Mouse (Mus musculus) MEL (cell line): ENCODE results near the gene Gm12248. TPM values are rescaled to one million over a fixed set of nuclear protein-coding genes. Genes with fewer than 3 reads are reported as not detected.

Experiments
- DNase-seq: peaks from one replicate; pipeline ENCODE4 v3.0.0; 2011; ENCODE audit warnings: low read depth, low spot score
- H3K27ac ChIP-seq: 2 replicates; pipeline ENCODE4 v1.5.1; 2012; ENCODE audit warnings: low read depth, mild to moderate bottlenecking, control low read depth, low read length, moderate library complexity; ENCODE audit not compliant: control insufficient read depth
- H3K27me3 ChIP-seq, 2 experiments: fragments of 150-350 bp in 1 of 2; sonication (generic) in 1 of 2; 2 replicates each; pipeline ENCODE4 v1.6.1; 2012; ENCODE audit warnings: low read length in 2 of 2, mild to moderate bottlenecking in 2 of 2, improper control_type of control experiment in 1 of 2, moderate library complexity in 1 of 2; ENCODE audit not compliant: insufficient read depth in 2 of 2, control insufficient read depth in 1 of 2
- H3K36me3 ChIP-seq, 2 experiments: 2 replicates each; pipeline ENCODE4 v1.6.1; 2012 to 2014; ENCODE audit warnings: low read length in 2 of 2, improper control_type of control experiment in 1 of 2, inconsistent platforms in 1 of 2, mild to moderate bottlenecking in 1 of 2; ENCODE audit not compliant: insufficient read depth in 2 of 2, control insufficient read depth in 1 of 2
- H3K4me1 ChIP-seq, 2 experiments: fragments of 150-350 bp in 1 of 2; sonication (generic) in 1 of 2; 2 replicates each; pipeline ENCODE4 v1.6.1; 2012; ENCODE audit warnings: low read length in 2 of 2, improper control_type of control experiment in 1 of 2, mild to moderate bottlenecking in 1 of 2; ENCODE audit not compliant: insufficient read depth in 2 of 2, control insufficient read depth in 1 of 2
- H3K4me3 ChIP-seq, 2 experiments: fragments of 150-350 bp in 1 of 2; sonication (generic) in 1 of 2; 2 replicates each; pipeline ENCODE4 v1.5.1; 2012; ENCODE audit warnings: low read depth in 2 of 2, low read length in 2 of 2, mild to moderate bottlenecking in 2 of 2, moderate library complexity in 2 of 2, control low read depth in 1 of 2, improper control_type of control experiment in 1 of 2; ENCODE audit not compliant: control insufficient read depth in 1 of 2, insufficient read depth in 1 of 2
- H3K79me2 ChIP-seq: 2 replicates; pipeline ENCODE4 v1.6.1; 2012; ENCODE audit warnings: mild to moderate bottlenecking, low read length, moderate library complexity; ENCODE audit not compliant: control insufficient read depth, poor library complexity, insufficient read depth
- H3K9ac ChIP-seq: 2 replicates; pipeline ENCODE4 v1.6.1; 2012; ENCODE audit warnings: low read depth, mild to moderate bottlenecking, control low read depth, low read length, moderate library complexity; ENCODE audit not compliant: control insufficient read depth, poor library complexity, severe bottlenecking
- H3K9me3 ChIP-seq: fragments of 150-350 bp; sonication (generic); replicated peaks from 2 replicates; pipeline ENCODE4 v1.6.1; 2012; ENCODE audit warnings: mild to moderate bottlenecking, low read length, improper control_type of control experiment, moderate library complexity; ENCODE audit not compliant: insufficient read depth
- CHD1 ChIP-seq: IDR thresholded peaks from 2 replicates; pipeline ENCODE4 v1.6.1; 2012; ENCODE audit warnings: low read depth, mild to moderate bottlenecking, inconsistent platforms, low read length, improper control_type of control experiment
- CHD2 ChIP-seq: IDR thresholded peaks from 2 replicates; pipeline ENCODE4 v1.6.1; 2011; ENCODE audit warnings: low read length, improper control_type of control experiment
- CTCF ChIP-seq, 3 experiments: IDR thresholded peaks in 2 of 3; conservative IDR thresholded peaks in 1 of 3; 2 replicates each; pipeline ENCODE4 v1.5.1; 2011 to 2012; ENCODE audit warnings: low read length in 3 of 3, low read depth in 2 of 3, mild to moderate bottlenecking in 2 of 3, improper control_type of control experiment in 1 of 3, inconsistent platforms in 1 of 3, mixed read lengths in 1 of 3, moderate library complexity in 1 of 3; ENCODE audit not compliant: control insufficient read depth in 1 of 3, insufficient read depth in 1 of 3, poor library complexity in 1 of 3, severe bottlenecking in 1 of 3
- E2F4 ChIP-seq: IDR thresholded peaks from 2 replicates; pipeline ENCODE4 v1.6.1; 2011; ENCODE audit warnings: low read depth, low read length, improper control_type of control experiment, borderline replicate concordance
- ELF1 ChIP-seq: IDR thresholded peaks from 2 replicates; pipeline ENCODE4 v1.6.1; 2014; ENCODE audit warnings: low read depth, mild to moderate bottlenecking, inconsistent platforms, low read length, improper control_type of control experiment, moderate library complexity
- EP300 ChIP-seq, 2 experiments: IDR thresholded peaks; 2 replicates each; pipeline ENCODE4 v1.6.1; 2011; ENCODE audit warnings: improper control_type of control experiment in 2 of 2, low read length in 2 of 2, low read depth in 1 of 2, mild to moderate bottlenecking in 1 of 2
- GABPA ChIP-seq: IDR thresholded peaks from 2 replicates; pipeline ENCODE4 v1.6.1; 2012; ENCODE audit warnings: low read depth, mild to moderate bottlenecking, inconsistent platforms, low read length, improper control_type of control experiment, moderate library complexity
- HCFC1 ChIP-seq: IDR thresholded peaks from 2 replicates; pipeline ENCODE4 v1.6.1; 2012; ENCODE audit warnings: low read depth, mild to moderate bottlenecking, inconsistent platforms, low read length, improper control_type of control experiment, moderate library complexity
- KAT2A ChIP-seq: conservative IDR thresholded peaks from 2 replicates; pipeline ENCODE4 v1.6.1; 2012; ENCODE audit warnings: low read depth, low read length, improper control_type of control experiment, inconsistent platforms
- MAFK ChIP-seq: IDR thresholded peaks from 2 replicates; pipeline ENCODE4 v1.6.1; 2011; ENCODE audit warnings: low read depth, mild to moderate bottlenecking, low read length, improper control_type of control experiment, borderline replicate concordance
- MAX ChIP-seq: IDR thresholded peaks from 2 replicates; pipeline ENCODE4 v1.6.1; 2011; ENCODE audit warnings: low read length, improper control_type of control experiment
- MAZ ChIP-seq: IDR thresholded peaks from 2 replicates; pipeline ENCODE4 v1.6.1; 2012; ENCODE audit warnings: low read depth, mild to moderate bottlenecking, inconsistent platforms, low read length, improper control_type of control experiment
- MEF2A ChIP-seq: IDR thresholded peaks from 2 replicates; pipeline ENCODE4 v1.6.1; 2014; ENCODE audit warnings: low read depth, mild to moderate bottlenecking, inconsistent platforms, low read length, improper control_type of control experiment; ENCODE audit not compliant: poor library complexity, insufficient replicate concordance, severe bottlenecking; ENCODE audit errors: extremely low read depth
- MYB ChIP-seq: IDR thresholded peaks from 2 replicates; pipeline ENCODE4 v1.6.1; 2011; ENCODE audit warnings: mild to moderate bottlenecking, low read depth, low read length, improper control_type of control experiment
- MYC ChIP-seq: IDR thresholded peaks from 2 replicates; pipeline ENCODE4 v1.6.1; 2011; ENCODE audit warnings: low read depth, mild to moderate bottlenecking, low read length, improper control_type of control experiment, moderate library complexity
- NRF1 ChIP-seq: IDR thresholded peaks from 2 replicates; pipeline ENCODE4 v1.6.1; 2014; ENCODE audit warnings: low read depth, mild to moderate bottlenecking, inconsistent platforms, low read length, improper control_type of control experiment, moderate library complexity; ENCODE audit not compliant: poor library complexity, insufficient read depth, severe bottlenecking
- POLR2AphosphoS5 ChIP-seq: IDR thresholded peaks from 2 replicates; pipeline ENCODE4 v1.6.1; 2012; ENCODE audit warnings: low read depth, borderline replicate concordance, mild to moderate bottlenecking, inconsistent platforms, low read length, moderate library complexity, mixed read lengths
- RAD21 ChIP-seq: IDR thresholded peaks from 2 replicates; pipeline ENCODE4 v1.6.1; 2011; ENCODE audit warnings: mild to moderate bottlenecking, low read depth, low read length, improper control_type of control experiment
- SMC3 ChIP-seq: IDR thresholded peaks from 2 replicates; pipeline ENCODE4 v1.6.1; 2011; ENCODE audit warnings: low read depth, low read length, improper control_type of control experiment
- TAL1 ChIP-seq: IDR thresholded peaks from 2 replicates; pipeline ENCODE4 v1.6.1; 2012; ENCODE audit warnings: mild to moderate bottlenecking, inconsistent platforms, low read length, moderate library complexity, mixed read lengths
- TBP ChIP-seq: IDR thresholded peaks from 2 replicates; pipeline ENCODE4 v1.8.0; 2011; ENCODE audit warnings: low read depth, low read length, improper control_type of control experiment
- TCF12 ChIP-seq: IDR thresholded peaks from 2 replicates; pipeline ENCODE4 v1.6.1; 2014; ENCODE audit warnings: low read depth, mild to moderate bottlenecking, inconsistent platforms, low read length, improper control_type of control experiment, moderate library complexity
- USF1 ChIP-seq: IDR thresholded peaks from 2 replicates; pipeline ENCODE4 v1.6.1; 2014; ENCODE audit warnings: low read depth, mild to moderate bottlenecking, inconsistent platforms, low read length, improper control_type of control experiment, moderate library complexity
- USF2 ChIP-seq, 2 experiments: IDR thresholded peaks; 2 replicates each; pipeline ENCODE4 v1.6.1; 2011 to 2012; ENCODE audit warnings: improper control_type of control experiment in 2 of 2, low read length in 2 of 2, borderline replicate concordance in 1 of 2, inconsistent platforms in 1 of 2, low read depth in 1 of 2, mild to moderate bottlenecking in 1 of 2; ENCODE audit not compliant: insufficient read depth in 1 of 2
- ZC3H11A ChIP-seq: IDR thresholded peaks from 2 replicates; pipeline ENCODE4 v1.6.1; 2012; ENCODE audit warnings: low read depth, mild to moderate bottlenecking, inconsistent platforms, low read length, improper control_type of control experiment
- ZKSCAN1 ChIP-seq: IDR thresholded peaks from 2 replicates; pipeline ENCODE4 v1.6.1; 2012; ENCODE audit warnings: low read depth, mild to moderate bottlenecking, inconsistent platforms, low read length, improper control_type of control experiment, moderate library complexity
- ZMIZ1 ChIP-seq: IDR thresholded peaks from 2 replicates; pipeline ENCODE4 v1.6.1; 2012; ENCODE audit warnings: low read depth, mild to moderate bottlenecking, inconsistent platforms, low read length, improper control_type of control experiment, moderate library complexity
- polyA plus RNA-seq, 2 experiments: library from polyadenylated mRNA; stranded (reverse) in 1 of 2; unstranded in 1 of 2; fragments of >175 nt in 1 of 2; fragments of >200 nt in 1 of 2; gene quantifications; 2 replicates each; pipeline versions ENCODE4 v1.2.1 to v1.2.4; 2012; ENCODE audit warnings: low replicate concordance in 2 of 2, low read depth in 1 of 2; ENCODE audit not compliant: insufficient read length in 2 of 2, insufficient read depth in 1 of 2, missing spikeins in 1 of 2
- total RNA-seq: library from RNA; depleted of rRNA; stranded (reverse); fragments of 300-350 nt; gene quantifications from 2 replicates; pipeline ENCODE4 v1.2.3, GENCODE M21; 2012

The Gm12248 gene
- total and polyA plus RNA-seq, 3 experiments, result 0.12 to 0.65 TPM; not detected in 1

DNA sequence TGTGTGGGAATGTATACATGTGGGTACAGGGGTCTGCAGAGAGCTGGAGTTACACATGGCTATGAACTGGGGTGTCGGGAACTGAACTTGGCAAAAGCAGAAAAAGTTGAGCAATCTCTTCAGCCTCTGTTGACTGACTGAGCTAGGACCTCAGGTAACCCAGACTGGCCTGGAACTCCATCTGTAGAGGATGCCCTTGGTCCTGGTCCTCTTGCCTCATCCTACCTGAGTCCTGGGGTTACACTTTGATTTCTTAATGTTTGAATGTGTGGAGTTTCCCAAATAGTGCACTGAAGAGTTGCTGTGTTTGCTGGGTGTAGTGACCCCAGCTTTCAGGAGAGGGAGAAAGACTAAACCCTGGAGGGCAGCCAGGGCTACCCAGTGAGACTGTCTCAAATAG lies 2.6 kb upstream of the Gm12248 start:
- H3K27me3 ChIP-seq, result no peaks in the 10 kb centered on the region
- no peak overlapping the region for H3K27ac ChIP-seq
- H3K79me2 ChIP-seq, result no peaks in the 10 kb centered on the region
- H3K36me3 ChIP-seq, result peaks cover 0 to 4% of the 10 kb centered on the region in 2 experiments; a peak in 1 of 4 replicates
- H3K4me3 ChIP-seq, result no peak overlapping the region
- no peaks in the 10 kb centered on the region for H3K9me3 ChIP-seq
- DNase-seq, result no peak
- no peak for TF ChIP-seq CTCF (IDR thresholded peaks at IDR 0.05 in 2 of 3, conservative IDR thresholded peaks at IDR 0.05 in 1 of 3; ENCODE audit: control insufficient read depth in 1 of 3, insufficient read depth in 1 of 3, low read depth in 2 of 3, low read length in 3 of 3, poor library complexity in 1 of 3, severe bottlenecking in 1 of 3)
- no peak for TF ChIP-seq MAZ
- TF ChIP-seq EP300 (IDR thresholded peaks at IDR 0.05; ENCODE audit: low read depth in 1 of 2, low read length in 2 of 2), result no peak
- no peak for TF ChIP-seq POLR2AphosphoS5
- TF ChIP-seq E2F4, result no peak
- TF ChIP-seq CHD1, result no peak
- no peak for TF ChIP-seq SMC3
- TF ChIP-seq ZMIZ1, result no peak
- TF ChIP-seq MEF2A, result no peak
- no peak for TF ChIP-seq ZC3H11A
- TF ChIP-seq MAFK, result no peak
- no peak for TF ChIP-seq ELF1
- TF ChIP-seq HCFC1, result no peak
- no peak for TF ChIP-seq KAT2A
- TF ChIP-seq TBP, result no peak
- TF ChIP-seq GABPA, result no peak
- TF ChIP-seq ZKSCAN1, result no peak
- TF ChIP-seq NRF1, result no peak
- no peak for TF ChIP-seq MYC
- peaks cover 4 to 6% of the 10 kb centered on the region in 2 experiments; a peak in 3 of 4 replicates for H3K4me1 ChIP-seq
- no peak overlapping the region for H3K9ac ChIP-seq

DNA sequence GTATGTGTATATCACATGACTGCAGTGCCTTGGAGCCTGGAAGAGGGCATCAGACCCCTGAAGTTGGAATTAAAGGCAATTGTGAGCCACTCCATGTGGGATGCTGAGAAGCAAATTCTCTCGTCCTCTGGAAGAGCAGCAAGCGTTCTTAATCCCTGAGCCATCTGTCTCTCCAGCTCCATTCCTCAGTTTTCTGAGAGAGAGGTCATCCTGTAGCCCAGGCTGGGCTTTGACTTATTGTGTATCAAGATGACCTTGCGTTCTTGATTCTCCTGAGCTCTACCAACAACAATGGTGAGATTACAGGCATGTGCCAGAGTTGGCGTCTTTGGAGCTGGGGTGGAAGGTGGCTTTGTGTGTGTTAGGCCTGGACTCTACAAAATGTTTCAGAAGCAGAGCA lies 1.8 kb upstream of the Gm12248 start:
- peaks cover 4 to 6% of the 10 kb centered on the region in 2 experiments; a peak in 3 of 4 replicates for H3K4me1 ChIP-seq
- H3K9me3 ChIP-seq, result no peaks in the 10 kb centered on the region
- no peak for TF ChIP-seq TCF12
- TF ChIP-seq EP300 (IDR thresholded peaks at IDR 0.05; ENCODE audit: low read depth in 1 of 2, low read length in 2 of 2), result no peak
- TF ChIP-seq RAD21, result no peak
- no peak for TF ChIP-seq CHD1
- no peak for TF ChIP-seq MAFK
- TF ChIP-seq CHD2, result no peak
- TF ChIP-seq USF1, result no peak
- TF ChIP-seq MAX, result no peak
- no peak for TF ChIP-seq ZKSCAN1
- TF ChIP-seq ZMIZ1, result no peak
- no peak for TF ChIP-seq CTCF (IDR thresholded peaks at IDR 0.05 in 2 of 3, conservative IDR thresholded peaks at IDR 0.05 in 1 of 3; ENCODE audit: control insufficient read depth in 1 of 3, insufficient read depth in 1 of 3, low read depth in 2 of 3, low read length in 3 of 3, poor library complexity in 1 of 3, severe bottlenecking in 1 of 3)
- TF ChIP-seq ELF1, result no peak
- no peak for TF ChIP-seq TAL1
- TF ChIP-seq NRF1, result no peak
- no peak for TF ChIP-seq USF2 (IDR thresholded peaks at IDR 0.05; ENCODE audit: borderline replicate concordance in 1 of 2, insufficient read depth in 1 of 2, low read depth in 1 of 2, low read length in 2 of 2)
- TF ChIP-seq MYB, result no peak
- no peak for TF ChIP-seq GABPA
- no peak for TF ChIP-seq TBP
- TF ChIP-seq, all 39 proteins: peak for 0
- DNase-seq, result no peak
- no peaks in the 10 kb centered on the region for H3K79me2 ChIP-seq
- H3K36me3 ChIP-seq, result peaks cover 0 to 4% of the 10 kb centered on the region in 2 experiments; a peak in 1 of 4 replicates
- no peak overlapping the region for H3K9ac ChIP-seq
- H3K27me3 ChIP-seq, result no peaks in the 10 kb centered on the region
- no peak overlapping the region for H3K4me3 ChIP-seq
- H3K27ac ChIP-seq, result no peak overlapping the region
